Mouse (Mus musculus): ENCODE results near the gene Sema5b.

DNA sequence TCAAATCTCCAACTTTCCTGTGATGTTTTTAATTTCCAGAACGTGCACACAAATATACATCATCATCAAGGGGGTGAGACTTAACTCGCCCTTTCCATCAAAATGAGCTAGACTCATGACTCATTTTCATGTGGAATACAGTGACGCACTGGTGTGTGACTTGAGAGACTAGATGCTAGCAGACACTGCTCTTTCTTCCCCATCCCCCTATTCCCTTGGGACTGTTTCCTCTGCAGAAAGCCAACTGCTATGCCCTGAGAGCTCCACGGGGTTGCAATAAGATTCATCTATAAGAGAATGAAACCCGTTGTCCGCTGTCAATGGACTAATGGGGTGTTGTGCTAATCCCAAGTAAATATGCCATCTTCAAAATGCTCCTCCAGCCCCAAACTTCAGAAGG, 32.4 kb upstream of the Sema5b start:
- TF ChIP-seq CTCF (IDR thresholded peaks at IDR 0.05) (no peak), EP300 (IDR thresholded peaks at IDR 0.05) (no peak)
